Mouse (Mus musculus) stomach, postnatal 0 days (tissue): ENCODE measurements around the gene Chp1. TPM values are rescaled to one million over a fixed set of nuclear protein-coding genes. Genes with fewer than 3 reads are reported as not detected.
A peak's percentile ranks its signal among the peaks of the same experiment; 100 is the strongest.

Experiments
- ATAC-seq: fragments of 200-750 bp; cut with Nextera tagmentation; 2 replicates; pipeline ENCODE4 v1.8.0; 2017; ENCODE audit not compliant: low FRiP score, low TSS enrichment
- DNase-seq: peaks from one replicate; pipeline ENCODE4 v3.0.0-alpha.2; 2016; ENCODE audit warnings: low spot score
- H3K27ac ChIP-seq: fragments of 300-500 bp; sonication (generic); replicated peaks from 2 replicates; pipeline ENCODE4 v1.5.1; 2014; ENCODE audit warnings: mild to moderate bottlenecking, control low read depth
- H3K27me3 ChIP-seq: fragments of 300-500 bp; sonication (generic); 2 replicates; pipeline ENCODE4 v1.6.1; 2014; ENCODE audit warnings: low read length; ENCODE audit not compliant: control insufficient read depth, insufficient read depth
- H3K36me3 ChIP-seq: fragments of 300-500 bp; sonication (generic); 2 replicates; pipeline ENCODE4 v1.6.1; 2014; ENCODE audit warnings: low read length, mixed read lengths; ENCODE audit not compliant: control insufficient read depth, insufficient read depth
- H3K4me1 ChIP-seq: fragments of 300-500 bp; sonication (generic); replicated peaks from 2 replicates; pipeline ENCODE4 v1.6.1; 2014; ENCODE audit warnings: antibody characterized with exemption; ENCODE audit not compliant: control insufficient read depth, insufficient read depth
- H3K4me2 ChIP-seq: fragments of 300-500 bp; sonication (generic); replicated peaks from 2 replicates; pipeline ENCODE4 v1.6.1; 2014; ENCODE audit warnings: low read depth, mild to moderate bottlenecking, control low read depth, moderate library complexity
- H3K4me3 ChIP-seq: fragments of 300-500 bp; sonication (generic); 2 replicates; pipeline ENCODE4 v1.5.1; 2014; ENCODE audit warnings: low read depth, low read length, control low read depth
- H3K9ac ChIP-seq: fragments of 300-500 bp; sonication (generic); 2 replicates; pipeline ENCODE4 v1.6.1; 2014; ENCODE audit warnings: mild to moderate bottlenecking, low read length, control low read depth, mixed read lengths
- H3K9me3 ChIP-seq: fragments of 300-500 bp; sonication (generic); 2 replicates; pipeline ENCODE4 v1.6.1; 2016; ENCODE audit warnings: low read length; ENCODE audit not compliant: control insufficient read depth
- CTCF ChIP-seq: IDR thresholded peaks from 2 replicates; pipeline ENCODE4 v1.5.1; 2016; ENCODE audit warnings: antibody characterized with exemption, low read depth, mild to moderate bottlenecking, moderate library complexity
- EP300 ChIP-seq: optimal IDR thresholded peaks from 2 replicates; pipeline ENCODE3; 2016; ENCODE audit warnings: antibody characterized with exemption
- WGBS: fragments of 180-500 bp; shearing (Covaris S2); extraction: QIAGEN DNeasy Blood & Tissue Kit; methylation state at CpG from one replicate; pipeline ENCODE4 v1.1.7; 2014; 5-methylcytosine and 5-hydroxymethylcytosine counted together
- polyA plus RNA-seq: library from polyadenylated mRNA; unstranded; fragments of >200 nt; fragmentation: Nextera tagmentation; extraction: Ambion mirVana; gene quantifications from 2 replicates; pipeline ENCODE4 v1.2.1, GENCODE M21; 2015

The Chp1 gene
- polyA plus RNA-seq, 1 experiment from 2014 or later: 127 TPM

GRCm38 (mm10) chr2:119512292-119512691 lies 35.2 kb upstream of the Chp1 start:
- no peaks in the 10 kb centered on the region for H3K4me1 ChIP-seq
- 78% methylated on average over 3 of the region's 3 CpGs for WGBS
- no peaks in the 10 kb centered on the region for H3K36me3 ChIP-seq
- ATAC-seq: no peak
- no peaks in the 10 kb centered on the region for H3K9me3 ChIP-seq
- no peak overlapping the region for H3K4me3 ChIP-seq
- TF ChIP-seq EP300 (no peak), CTCF (peak; percentile 49)
- DNase-seq: no peak
- no peaks in the 10 kb centered on the region for H3K27me3 ChIP-seq
- no peak overlapping the region for H3K9ac ChIP-seq
- no peak overlapping the region for H3K27ac ChIP-seq
- H3K4me2 ChIP-seq: no peak overlapping the region

DNA sequence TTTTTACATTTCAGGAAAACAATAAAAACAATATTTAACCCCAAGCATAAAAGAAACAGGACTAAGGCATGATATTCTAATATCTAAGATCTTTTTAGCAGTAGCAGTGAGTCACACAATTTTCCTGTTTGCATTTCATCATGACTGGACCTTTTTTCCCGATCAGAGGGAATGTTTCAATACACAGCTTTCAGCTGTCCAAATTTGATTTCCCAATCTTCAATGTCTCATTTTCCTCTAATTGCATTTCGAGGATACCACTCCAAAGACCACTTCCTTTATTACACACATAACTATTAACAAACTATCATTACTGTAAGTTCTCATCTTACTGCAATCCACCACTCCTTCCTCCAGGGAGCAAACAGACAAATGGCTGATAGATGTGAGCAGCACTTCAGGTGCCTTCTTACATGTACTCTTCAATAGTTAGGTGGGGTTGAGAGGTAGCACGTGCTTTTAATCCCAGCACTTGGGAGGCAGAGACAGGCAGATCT lies 33.4 kb upstream of the Chp1 start:
- H3K9ac ChIP-seq: no peak overlapping the region
- H3K36me3 ChIP-seq: no peaks in the 10 kb centered on the region
- H3K9me3 ChIP-seq: no peaks in the 10 kb centered on the region
- H3K4me2 ChIP-seq: no peak overlapping the region
- H3K27ac ChIP-seq: no peak overlapping the region
- TF ChIP-seq EP300 (no peak), CTCF (no peak)
- H3K4me1 ChIP-seq: no peaks in the 10 kb centered on the region
- WGBS: 48% methylated on average over 3 of the region's 3 CpGs
- ATAC-seq (no peak), DNase-seq (no peak)
- no peaks in the 10 kb centered on the region for H3K27me3 ChIP-seq
- no peak overlapping the region for H3K4me3 ChIP-seq

DNA sequence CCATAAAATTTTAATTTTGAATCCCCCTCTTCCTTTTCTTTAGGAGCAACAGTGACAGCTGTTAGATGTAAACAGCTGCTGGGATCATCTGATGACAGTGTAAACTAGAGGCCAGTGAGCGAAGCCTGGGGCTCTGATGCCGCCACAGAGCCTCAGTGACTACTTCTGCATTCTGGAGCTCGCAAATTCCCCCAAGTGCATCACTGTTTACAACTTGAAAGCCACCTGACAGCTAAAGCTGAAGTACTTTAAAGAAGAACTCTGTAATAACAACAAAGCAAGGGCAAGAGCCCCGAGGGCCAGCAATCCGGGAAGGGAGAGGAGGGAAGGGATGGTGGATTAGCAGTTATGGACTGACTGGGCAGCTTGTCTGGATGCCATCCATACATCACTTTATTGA lies 30.7 kb upstream of the Chp1 start:
- Histone ChIP-seq H3K4me1 (no peaks in the 10 kb centered on the region), H3K36me3 (no peaks in the 10 kb centered on the region), H3K9me3 (no peaks in the 10 kb centered on the region), H3K27ac (no peak overlapping the region), H3K9ac (no peak overlapping the region), H3K4me3 (no peak overlapping the region), H3K4me2 (no peak overlapping the region), H3K27me3 (no peaks in the 10 kb centered on the region)
- ATAC-seq (no peak), DNase-seq (no peak)
- TF ChIP-seq CTCF (no peak), EP300 (no peak)
- 32% methylated on average over 5 of the region's 5 CpGs for WGBS

DNA sequence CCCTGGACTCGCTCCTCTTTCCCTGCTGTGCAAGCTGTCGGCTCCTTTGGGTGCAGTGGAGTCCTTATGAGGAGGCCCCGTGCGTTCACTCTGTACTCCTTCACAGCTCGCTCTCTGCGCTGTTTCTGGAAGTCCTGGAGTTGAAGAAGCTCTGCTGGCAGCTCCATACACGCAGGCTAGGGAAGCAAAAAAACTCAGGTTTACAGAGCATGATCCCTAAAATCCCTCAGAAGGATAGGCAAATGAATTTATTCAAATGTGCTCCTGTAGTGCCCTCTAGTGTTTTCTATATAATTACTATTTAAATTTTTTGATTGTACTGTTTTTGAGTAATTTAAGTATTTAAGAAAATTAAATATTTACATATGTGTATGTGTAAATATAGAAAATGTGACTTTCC lies 26.9 kb upstream of the Chp1 start:
- Histone ChIP-seq H3K9ac (no peak overlapping the region), H3K4me3 (no peak overlapping the region), H3K27me3 (no peaks in the 10 kb centered on the region), H3K4me2 (no peak overlapping the region), H3K9me3 (no peaks in the 10 kb centered on the region), H3K36me3 (no peaks in the 10 kb centered on the region), H3K27ac (no peak overlapping the region), H3K4me1 (no peaks in the 10 kb centered on the region)
- DNase-seq (no peak), ATAC-seq (no peak)
- TF ChIP-seq EP300 (no peak), CTCF (peak; percentile 65)
- WGBS: 47% methylated on average over 7 of the region's 7 CpGs

DNA sequence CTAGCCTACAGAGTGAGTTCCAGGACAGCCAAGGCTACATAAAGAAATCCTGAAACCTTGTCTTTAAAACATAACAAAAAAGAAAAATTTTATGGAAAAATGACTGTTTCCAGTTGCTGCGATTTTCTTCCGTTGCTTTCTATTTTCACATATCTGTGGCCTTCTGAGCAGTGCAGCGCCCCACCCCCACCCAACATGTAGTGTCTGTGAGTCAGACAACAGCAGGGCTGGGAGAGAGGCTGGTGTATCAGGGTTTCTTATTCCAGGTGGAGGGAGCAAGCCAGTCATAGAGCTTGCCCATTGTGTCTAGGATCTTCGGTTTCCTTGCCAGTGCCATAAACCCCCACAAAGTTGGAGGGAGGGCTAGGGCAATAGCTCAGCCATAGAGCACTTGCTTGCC lies 23.7 kb upstream of the Chp1 start:
- Histone ChIP-seq H3K9ac (no peak overlapping the region), H3K27me3 (no peaks in the 10 kb centered on the region), H3K36me3 (no peaks in the 10 kb centered on the region), H3K4me3 (no peak overlapping the region), H3K9me3 (no peaks in the 10 kb centered on the region), H3K4me2 (no peak overlapping the region), H3K4me1 (no peaks in the 10 kb centered on the region), H3K27ac (no peak overlapping the region)
- 76% methylated on average over 4 of the region's 4 CpGs for WGBS
- TF ChIP-seq CTCF (no peak), EP300 (no peak)
- DNase-seq: no peak
- no peak for ATAC-seq

DNA sequence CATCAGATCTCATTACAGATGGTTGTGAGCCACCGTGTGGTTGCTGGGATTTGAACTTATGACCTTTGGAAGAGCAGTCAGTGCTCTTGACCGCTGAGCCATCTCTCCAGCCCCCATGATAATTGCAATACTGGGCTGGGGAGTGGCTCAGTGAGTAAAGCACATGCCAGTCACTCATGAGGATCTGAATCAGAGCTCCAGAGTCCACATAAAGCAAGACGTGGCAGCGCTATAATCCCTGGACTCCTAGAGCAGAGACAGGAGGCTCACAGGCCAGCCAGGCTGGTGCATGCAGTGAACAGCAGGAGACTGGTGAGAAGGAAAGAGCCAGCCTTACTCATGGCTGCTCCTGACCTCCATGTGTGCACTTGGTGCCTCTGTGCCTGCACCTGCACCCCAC lies 22.1 kb upstream of the Chp1 start:
- peak; percentile 41; the same call in 1 of the 2 replicates for ATAC-seq
- Histone ChIP-seq H3K36me3 (no peaks in the 10 kb centered on the region), H3K4me3 (no peak overlapping the region), H3K27me3 (no peaks in the 10 kb centered on the region), H3K27ac (no peak overlapping the region), H3K4me2 (no peak overlapping the region), H3K9ac (no peak overlapping the region), H3K9me3 (no peaks in the 10 kb centered on the region), H3K4me1 (no peaks in the 10 kb centered on the region)
- DNase-seq: no peak
- 40% methylated on average over 4 of the region's 4 CpGs for WGBS
- TF ChIP-seq CTCF: no peak
- TF ChIP-seq EP300: no peak
